Mouse (Mus musculus): ENCODE measurements around the gene Sh3kbp1. TPM values are rescaled to one million over a fixed set of nuclear protein-coding genes. Genes with fewer than 3 reads are reported as not detected.
"Not testable (repeated sequence)": the region's sequence is repeated elsewhere in the genome, so short reads cannot be mapped to it uniquely, and the experiment has no call there.

Gene Sh3kbp1
- polyA plus RNA-seq (2011; ENCODE audit: insufficient read depth, insufficient read length, low replicate concordance, missing spikeins) = 15.7 and 32.2 TPM in 2 replicates

GRCm38 (mm10) chrX:159626907-159627587, at the start of gene Sh3kbp1:
TSS of gene Sh3kbp1 (plus strand) at chrX:159627272.
- peak within 1 kb of the TSS; percentile 75 for H3K4me3 ChIP-seq (replicated peaks; ENCODE audit: control insufficient read depth, low read depth, low read length)
- no peaks in the 10 kb centered on the region; the same call in 1 of the 2 replicates for H3K4me1 ChIP-seq (ENCODE audit: control insufficient read depth, insufficient read depth, low read length)
- TF ChIP-seq POLR2A (IDR thresholded peaks at IDR 0.05; ENCODE audit: borderline replicate concordance, control insufficient read depth, low read depth, low read length) (no peak), CTCF (IDR thresholded peaks at IDR 0.05; ENCODE audit: control insufficient read depth, insufficient read depth, low read length) (peak; percentile 20; the same call in 1 of the 2 replicates)
- WGBS = 17% methylated on average over 46 of the region's 60 CpGs
- peak within 1 kb of the TSS; percentile 93 for H3K27ac ChIP-seq (ENCODE audit: control insufficient read depth, insufficient read depth, low read depth, low read length, poor library complexity)

- not testable (repeated sequence) for H3K4me1 ChIP-seq (ENCODE audit: control insufficient read depth, insufficient read depth, low read length); H3K4me3 ChIP-seq (replicated peaks; ENCODE audit: control insufficient read depth, low read depth, low read length); H3K27ac ChIP-seq (ENCODE audit: control insufficient read depth, insufficient read depth, low read depth, low read length, poor library complexity)
- WGBS = 84% methylated on average over 7 of the region's 7 CpGs
These were observed 42.3 kb upstream of the Sh3kbp1 start for GRCm38 (mm10) chrX:159584738-159585137.

GRCm38 (mm10) chrX:159591633-159592032, 35.4 kb upstream of the Sh3kbp1 start:
- Histone ChIP-seq H3K4me1 (ENCODE audit: control insufficient read depth, insufficient read depth, low read length) (no peaks in the 10 kb centered on the region), H3K4me3 (replicated peaks; ENCODE audit: control insufficient read depth, low read depth, low read length) (no peak overlapping the region), H3K27ac (ENCODE audit: control insufficient read depth, insufficient read depth, low read depth, low read length, poor library complexity) (no peak overlapping the region)
- TF ChIP-seq POLR2A (IDR thresholded peaks at IDR 0.05; ENCODE audit: borderline replicate concordance, control insufficient read depth, low read depth, low read length) (no peak), CTCF (IDR thresholded peaks at IDR 0.05; ENCODE audit: control insufficient read depth, insufficient read depth, low read length) (no peak)
- 50% methylated on average over 1 of the region's 1 CpGs for WGBS

DNA sequence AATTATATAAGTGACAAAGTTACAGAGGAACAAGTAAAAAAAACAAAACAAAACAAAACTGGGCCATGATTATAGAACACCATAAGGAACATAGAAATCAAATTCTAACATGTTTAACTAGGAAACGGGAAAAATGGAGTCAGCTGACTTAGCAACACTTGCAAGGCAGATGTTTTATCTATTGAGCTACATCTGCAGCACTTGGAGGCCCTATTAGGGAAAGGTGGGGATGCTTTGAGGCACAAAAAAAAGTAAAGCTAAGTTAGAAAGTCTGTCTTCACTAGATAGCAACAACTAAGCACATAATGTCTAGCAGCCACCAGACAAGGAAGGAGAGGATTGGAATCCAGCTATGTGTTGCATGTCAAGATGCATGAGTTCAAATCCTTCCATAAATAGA, 29.6 kb upstream of the Sh3kbp1 start:
- Histone ChIP-seq H3K4me1 (ENCODE audit: control insufficient read depth, insufficient read depth, low read length) (no peaks in the 10 kb centered on the region), H3K27ac (ENCODE audit: control insufficient read depth, insufficient read depth, low read depth, low read length, poor library complexity) (no peak overlapping the region), H3K4me3 (replicated peaks; ENCODE audit: control insufficient read depth, low read depth, low read length) (no peak overlapping the region)
- TF ChIP-seq POLR2A (IDR thresholded peaks at IDR 0.05; ENCODE audit: borderline replicate concordance, control insufficient read depth, low read depth, low read length) = no peak
- TF ChIP-seq CTCF (IDR thresholded peaks at IDR 0.05; ENCODE audit: control insufficient read depth, insufficient read depth, low read length) = no peak
- WGBS = 59% methylated on average over 1 of the region's 1 CpGs

- Histone ChIP-seq H3K4me3 (replicated peaks; ENCODE audit: control insufficient read depth, low read depth, low read length) (no peak overlapping the region), H3K4me1 (ENCODE audit: control insufficient read depth, insufficient read depth, low read length) (no peaks in the 10 kb centered on the region), H3K27ac (ENCODE audit: control insufficient read depth, insufficient read depth, low read depth, low read length, poor library complexity) (no peak overlapping the region)
- TF ChIP-seq POLR2A (IDR thresholded peaks at IDR 0.05; ENCODE audit: borderline replicate concordance, control insufficient read depth, low read depth, low read length) (no peak), CTCF (IDR thresholded peaks at IDR 0.05; ENCODE audit: control insufficient read depth, insufficient read depth, low read length) (no peak)
- 83% methylated on average over 2 of the region's 2 CpGs for WGBS
These were observed 22.2 kb upstream of the Sh3kbp1 start for GRCm38 (mm10) chrX:159604832-159605231.

DNA sequence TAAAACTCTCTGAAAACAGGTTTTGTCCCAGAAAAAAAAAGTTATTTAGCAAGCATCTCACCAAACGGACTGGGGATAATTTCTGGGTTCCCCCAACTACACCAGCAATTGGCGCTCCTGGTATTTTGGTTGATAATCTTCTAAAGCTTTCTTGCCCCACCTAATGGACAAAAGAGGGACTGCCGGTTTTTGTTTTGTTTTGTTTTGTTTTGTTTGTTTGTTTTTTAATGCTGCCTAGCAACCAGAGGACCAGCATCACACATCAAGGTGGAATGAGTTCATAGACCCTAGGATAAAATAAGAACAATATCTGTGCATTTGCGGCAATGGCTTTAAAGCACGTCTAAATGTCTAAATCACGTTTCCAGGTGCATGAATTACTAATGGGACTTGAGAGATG, 20.1 kb upstream of the Sh3kbp1 start:
- TF ChIP-seq POLR2A (IDR thresholded peaks at IDR 0.05; ENCODE audit: borderline replicate concordance, control insufficient read depth, low read depth, low read length) = no peak
- no peak for TF ChIP-seq CTCF (IDR thresholded peaks at IDR 0.05; ENCODE audit: control insufficient read depth, insufficient read depth, low read length)
- WGBS = 39% methylated on average over 6 of the region's 6 CpGs
- Histone ChIP-seq H3K4me3 (replicated peaks; ENCODE audit: control insufficient read depth, low read depth, low read length) (no peak overlapping the region), H3K27ac (ENCODE audit: control insufficient read depth, insufficient read depth, low read depth, low read length, poor library complexity) (no peak overlapping the region), H3K4me1 (ENCODE audit: control insufficient read depth, insufficient read depth, low read length) (no peaks in the 10 kb centered on the region)

DNA sequence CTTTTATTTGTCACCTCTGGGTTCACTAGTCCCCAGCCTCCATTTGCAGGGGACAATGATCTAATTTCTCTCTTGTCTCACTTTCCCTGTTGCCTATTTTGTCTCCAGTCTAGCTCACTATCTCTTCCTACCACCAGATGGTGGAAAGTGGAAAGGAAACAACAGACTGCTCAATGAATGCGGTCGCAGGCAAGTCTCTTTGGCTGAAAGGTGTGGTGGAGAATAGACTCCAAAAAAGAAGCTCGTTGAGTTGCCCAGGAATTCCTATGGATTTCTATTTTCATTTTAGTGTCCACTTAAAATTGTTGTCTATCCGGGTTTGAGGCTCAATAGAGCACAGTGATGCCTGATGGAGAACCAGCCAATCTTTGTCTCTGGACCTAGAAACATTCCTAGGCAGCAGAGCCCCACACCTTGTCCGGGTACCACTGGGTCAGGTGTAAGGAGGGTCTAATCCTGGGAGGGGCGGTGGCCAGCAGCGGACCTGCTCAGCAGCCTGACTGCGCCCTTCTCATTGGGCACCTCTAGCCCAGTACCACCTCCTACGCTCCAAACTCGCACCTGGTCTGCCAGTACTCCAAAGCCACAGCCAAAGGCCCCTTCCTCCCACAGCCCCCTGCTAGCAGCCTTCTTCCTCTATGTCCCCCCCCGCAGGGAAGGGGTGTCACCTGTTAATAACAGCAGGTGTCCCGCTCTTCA, 715 bp upstream of the Sh3kbp1 start:
- WGBS = 16% methylated on average over 12 of the region's 12 CpGs
- no peak overlapping the region for H3K27ac ChIP-seq (ENCODE audit: control insufficient read depth, insufficient read depth, low read depth, low read length, poor library complexity)
- TF ChIP-seq CTCF (IDR thresholded peaks at IDR 0.05; ENCODE audit: control insufficient read depth, insufficient read depth, low read length) = no peak
- TF ChIP-seq POLR2A (IDR thresholded peaks at IDR 0.05; ENCODE audit: borderline replicate concordance, control insufficient read depth, low read depth, low read length) = no peak
- H3K4me3 ChIP-seq (replicated peaks; ENCODE audit: control insufficient read depth, low read depth, low read length) = peak overlapping the region; percentile 0
- H3K4me1 ChIP-seq (ENCODE audit: control insufficient read depth, insufficient read depth, low read length) = no peaks in the 10 kb centered on the region; the same call in 1 of the 2 replicates

DNA sequence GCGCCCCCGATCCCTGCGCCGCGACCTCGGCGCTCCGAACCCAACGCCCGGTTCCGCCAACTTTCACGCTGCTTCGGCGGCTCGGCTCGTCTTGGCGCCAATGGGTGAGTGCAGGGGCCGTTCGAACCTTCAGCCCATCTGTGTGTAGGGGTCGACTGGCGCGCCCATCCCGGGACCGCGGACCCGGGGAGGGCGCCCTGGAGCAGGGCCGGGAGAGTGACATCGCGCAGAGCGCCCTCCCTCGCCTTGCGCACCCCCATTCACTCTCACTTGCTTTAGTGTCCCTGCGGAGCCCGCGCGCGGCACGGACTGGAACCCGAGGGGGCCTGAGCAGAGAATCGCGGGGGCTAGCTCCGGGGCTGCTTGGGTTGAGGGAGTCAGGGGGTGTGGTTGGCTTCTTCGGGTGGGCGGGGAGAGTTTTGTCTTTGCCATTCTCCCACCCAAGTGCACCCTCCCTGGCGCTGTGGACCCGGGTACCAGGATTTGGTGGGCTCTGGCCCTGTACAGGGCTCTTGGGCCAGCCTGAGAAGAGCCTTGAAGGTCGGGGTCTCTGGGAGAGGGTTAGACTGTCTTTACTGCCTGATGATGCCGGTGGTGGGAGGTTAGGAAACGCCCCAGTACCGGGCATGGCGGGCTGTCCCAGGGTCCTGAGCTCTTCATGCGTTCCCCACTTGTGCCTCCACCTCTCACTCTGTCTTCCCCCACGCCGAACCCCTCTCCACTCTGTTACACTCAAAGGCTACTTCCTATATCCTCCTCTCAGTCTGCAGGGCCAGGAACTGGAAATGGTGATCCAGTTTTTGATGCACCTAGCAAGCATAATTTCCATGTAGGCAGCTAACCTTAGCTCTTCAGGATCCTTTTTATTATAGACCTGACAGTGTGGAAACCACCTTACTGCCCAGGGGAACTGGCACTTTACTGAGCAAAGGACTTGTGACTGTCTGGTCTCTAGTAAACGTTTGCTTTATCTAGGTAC, 805 bp downstream of the Sh3kbp1 start:
- TF ChIP-seq POLR2A (IDR thresholded peaks at IDR 0.05; ENCODE audit: borderline replicate concordance, control insufficient read depth, low read depth, low read length) = no peak
- no peak for TF ChIP-seq CTCF (IDR thresholded peaks at IDR 0.05; ENCODE audit: control insufficient read depth, insufficient read depth, low read length)
- WGBS = 18% methylated on average over 56 of the region's 56 CpGs
- H3K4me3 ChIP-seq (replicated peaks; ENCODE audit: control insufficient read depth, low read depth, low read length) = peak overlapping the region; percentile 75
- H3K27ac ChIP-seq (ENCODE audit: control insufficient read depth, insufficient read depth, low read depth, low read length, poor library complexity) = peak overlapping the region; percentile 93
- H3K4me1 ChIP-seq (ENCODE audit: control insufficient read depth, insufficient read depth, low read length) = no peaks in the 10 kb centered on the region; the same call in 1 of the 2 replicates

All from bone marrow, adult 2 months (tissue).